Mouse (Mus musculus) forebrain, embryonic 13.5 days (tissue): Measurements from ENCODE around the gene Rad51b. TPM values are rescaled to one million over a fixed set of nuclear protein-coding genes. Genes with fewer than 3 reads are reported as not detected.
A peak's percentile ranks its signal among the peaks of the same experiment; 100 is the strongest.

Experiments
- ATAC-seq: fragments of 200-750 bp; cut with Nextera tagmentation; 2 replicates; pipeline ENCODE4 v1.8.0; 2017
- H3K27ac ChIP-seq: fragments of 300-500 bp; sonication (generic); 2 replicates; pipeline ENCODE4 v1.5.1; 2015; ENCODE audit warnings: inconsistent platforms, mild to moderate bottlenecking, moderate library complexity
- H3K27me3 ChIP-seq: fragments of 300-500 bp; sonication (generic); 2 replicates; pipeline ENCODE4 v1.6.1; 2015; ENCODE audit warnings: mild to moderate bottlenecking, inconsistent platforms
- H3K36me3 ChIP-seq: fragments of 300-500 bp; sonication (generic); 2 replicates; pipeline ENCODE4 v1.6.1; 2015; ENCODE audit warnings: mild to moderate bottlenecking, inconsistent platforms; ENCODE audit not compliant: poor library complexity, severe bottlenecking
- H3K4me1 ChIP-seq: fragments of 300-500 bp; sonication (generic); 2 replicates; pipeline ENCODE4 v1.6.1; 2015; ENCODE audit warnings: inconsistent platforms
- H3K4me2 ChIP-seq: fragments of 300-500 bp; sonication (generic); 2 replicates; pipeline ENCODE4 v1.6.1; 2015; ENCODE audit warnings: inconsistent platforms, mild to moderate bottlenecking, moderate library complexity
- H3K4me3 ChIP-seq: fragments of 300-500 bp; sonication (generic); 2 replicates; pipeline ENCODE4 v1.5.1; 2015; ENCODE audit warnings: mild to moderate bottlenecking, inconsistent platforms
- H3K9ac ChIP-seq: fragments of 300-500 bp; sonication (generic); 2 replicates; pipeline ENCODE4 v1.6.1; 2015; ENCODE audit warnings: mild to moderate bottlenecking, inconsistent platforms
- H3K9me3 ChIP-seq: fragments of 300-500 bp; sonication (generic); replicated peaks from 2 replicates; pipeline ENCODE4 v1.6.1; 2016; ENCODE audit warnings: inconsistent platforms
- WGBS: fragments of 180-500 bp; shearing (Covaris S2); methylation state at CpG from one replicate; pipeline ENCODE4 v1.1.7; 2015; 5-methylcytosine and 5-hydroxymethylcytosine counted together
- polyA plus RNA-seq: library from polyadenylated mRNA; unstranded; fragments of >200 nt; fragmentation: Nextera tagmentation; extraction: Ambion mirVana; gene quantifications from 2 replicates; pipeline ENCODE4 v1.2.1, GENCODE M21; 2015

Rad51b gene
- polyA plus RNA-seq, 1 experiment from 2014 or later = 5.7 TPM

DNA sequence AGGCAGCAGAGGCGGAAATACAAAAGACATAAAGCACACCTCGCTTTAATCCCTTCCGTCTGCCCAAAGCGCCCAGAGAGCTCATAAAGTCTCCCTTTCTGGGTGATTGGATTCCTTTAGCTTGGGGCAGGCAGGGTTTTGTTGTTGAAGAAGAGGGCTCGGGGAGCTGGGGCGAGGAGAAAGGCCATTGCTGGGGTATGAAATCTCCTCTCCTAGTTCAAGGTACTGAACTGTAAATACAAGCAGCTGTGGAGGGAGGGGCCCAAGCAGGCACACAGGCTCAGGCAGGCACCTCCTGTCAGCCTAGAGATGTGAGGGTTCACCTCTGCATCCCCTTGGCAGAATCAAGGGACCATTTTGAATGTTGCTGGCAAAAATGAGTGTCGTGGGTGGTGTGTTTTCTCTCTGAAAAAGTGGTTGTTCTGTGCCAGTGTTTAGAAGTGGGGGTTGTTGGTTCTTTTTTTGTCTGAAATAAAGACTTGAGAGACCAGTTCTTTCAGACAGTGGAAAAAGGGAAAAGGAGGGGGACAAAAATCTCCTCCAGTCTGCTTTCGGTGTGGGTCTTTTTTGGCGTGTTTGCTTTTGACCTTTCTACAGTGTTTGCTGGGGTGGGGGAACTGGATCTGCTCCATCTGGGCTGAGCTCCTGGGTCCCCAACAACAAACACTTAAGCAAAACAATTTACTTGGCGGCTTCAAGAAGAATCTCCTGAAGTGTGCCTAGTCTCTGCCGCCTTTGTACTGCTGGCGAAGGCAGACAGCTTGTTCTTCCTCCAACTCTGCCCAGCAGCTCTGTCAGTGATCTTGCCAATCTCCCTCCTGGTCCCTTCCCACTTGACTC lies 418.6 kb downstream of the Rad51b start:
- Histone ChIP-seq H3K9ac (peak overlapping the region; percentile 8; the same call in 1 of the 2 replicates), H3K9me3 (no peaks in the 10 kb centered on the region), H3K36me3 (no peaks in the 10 kb centered on the region), H3K4me2 (peak overlapping the region; percentile 14; the same call in 1 of the 2 replicates), H3K27ac (peak overlapping the region; percentile 80), H3K27me3 (no peaks in the 10 kb centered on the region), H3K4me3 (no peak overlapping the region), H3K4me1 (peaks cover 41% of the 10 kb centered on the region)
- 8% methylated on average over 12 of the region's 12 CpGs for WGBS
- ATAC-seq = 0 out of 2 replicates have a peak, but pooled peaks have one; percentile 23

DNA sequence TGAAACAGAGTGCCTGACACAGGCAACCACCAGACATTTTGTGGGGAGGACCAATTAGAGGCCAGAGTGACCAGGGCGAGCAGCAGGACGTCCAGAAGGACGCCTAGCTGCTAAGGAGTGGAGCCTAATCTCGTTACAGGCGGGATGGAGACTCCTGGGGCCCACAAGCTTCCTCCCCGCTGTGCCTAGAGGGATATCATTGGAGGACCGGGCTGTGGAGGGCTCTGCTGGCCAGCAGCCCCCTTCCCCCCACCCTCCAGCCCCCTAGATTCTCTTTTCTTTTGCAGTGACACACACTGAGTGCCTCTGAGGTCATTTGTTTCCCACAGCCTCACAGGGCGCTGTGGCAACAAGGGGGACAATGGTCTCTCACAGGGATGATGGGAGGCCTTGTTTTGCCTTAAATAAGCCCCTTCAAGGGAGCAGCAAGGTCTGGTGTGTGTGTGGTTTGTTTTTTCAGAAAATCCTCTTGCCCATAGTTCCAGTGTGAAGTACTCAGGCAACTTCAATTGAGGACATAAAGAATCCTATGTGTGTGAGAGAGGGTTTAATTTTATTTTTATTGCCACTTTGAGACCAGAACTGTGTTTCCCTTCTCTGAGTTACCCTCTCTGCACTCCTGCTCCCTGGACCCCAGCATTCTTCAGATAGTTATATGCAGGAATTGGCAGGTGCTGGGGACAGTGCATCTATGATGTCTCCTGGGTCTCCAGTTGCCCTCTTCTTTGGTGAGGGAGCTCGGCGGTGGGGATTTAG lies 422.2 kb downstream of the Rad51b start:
- Histone ChIP-seq H3K9ac (no peak overlapping the region), H3K4me1 (peaks cover 41% of the 10 kb centered on the region)
- 3% methylated on average over 10 of the region's 10 CpGs for WGBS

DNA sequence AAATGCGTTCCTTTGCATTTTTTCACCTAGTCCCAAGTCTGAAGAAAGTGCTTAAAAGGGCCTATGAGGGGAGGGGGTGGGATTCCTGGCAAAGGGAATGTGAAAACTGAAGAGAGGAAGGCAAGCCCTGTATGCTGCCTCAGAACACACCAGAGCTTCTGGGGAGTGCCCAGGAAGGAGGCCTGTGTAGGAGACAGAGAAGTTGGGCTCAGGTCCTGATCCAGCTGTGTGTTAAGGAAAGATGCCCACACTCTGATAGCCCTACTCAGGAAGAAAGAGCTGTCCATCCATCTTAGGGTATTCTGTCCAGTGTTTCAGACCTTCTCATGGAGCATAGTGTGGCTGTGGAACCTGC lies 422.7 kb downstream of the Rad51b start:
- peaks cover 35% of the 10 kb centered on the region for H3K4me1 ChIP-seq
- 10% methylated on average over 1 of the region's 1 CpGs for WGBS
- peak; percentile 13; the same call in 1 of the 2 replicates for ATAC-seq
- H3K27me3 ChIP-seq = no peaks in the 10 kb centered on the region
- no peak overlapping the region for H3K4me2 ChIP-seq
- no peak overlapping the region for H3K9ac ChIP-seq
- H3K9me3 ChIP-seq = no peaks in the 10 kb centered on the region
- H3K4me3 ChIP-seq = no peak overlapping the region
- H3K27ac ChIP-seq = peak overlapping the region; percentile 79
- no peaks in the 10 kb centered on the region for H3K36me3 ChIP-seq

More for the DNA sequence above, 422.2 kb downstream of the Rad51b start:
- H3K4me3 ChIP-seq = no peak overlapping the region
- peak; percentile 90 for ATAC-seq
- no peaks in the 10 kb centered on the region for H3K36me3 ChIP-seq
- H3K4me2 ChIP-seq = 0 out of 2 replicates have a peak overlapping the region, but pooled peaks have one; percentile 5
- H3K27ac ChIP-seq = peak overlapping the region; percentile 79
- no peaks in the 10 kb centered on the region for H3K27me3 ChIP-seq
- no peaks in the 10 kb centered on the region for H3K9me3 ChIP-seq

DNA sequence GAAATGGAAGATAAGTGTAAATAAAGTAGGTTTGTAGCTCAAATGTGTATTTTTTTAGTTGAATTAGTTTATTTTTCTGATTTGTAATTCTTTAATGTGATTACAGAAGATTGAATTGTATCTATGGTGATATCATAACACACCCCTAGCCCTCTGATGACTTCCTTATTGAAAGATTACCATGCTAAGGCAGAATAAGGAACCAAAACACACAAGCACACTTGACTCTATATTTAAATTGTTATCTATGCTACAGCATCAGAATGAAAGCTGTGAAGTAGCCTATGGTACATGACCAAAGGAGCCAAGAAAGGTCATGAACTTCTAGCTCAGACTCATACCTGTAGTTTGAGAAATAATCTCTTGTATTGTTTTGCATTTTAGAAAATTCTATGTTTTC lies 427.8 kb downstream of the Rad51b start:
- Histone ChIP-seq H3K9me3 (peaks cover 16% of the 10 kb centered on the region), H3K9ac (no peak overlapping the region), H3K36me3 (0 out of 2 replicates have a peak, but pooled peaks cover 3% of the 10 kb centered on the region), H3K4me3 (no peak overlapping the region), H3K27ac (no peak overlapping the region), H3K27me3 (no peaks in the 10 kb centered on the region), H3K4me1 (peaks cover 5% of the 10 kb centered on the region), H3K4me2 (no peak overlapping the region)
- no peak for ATAC-seq

DNA sequence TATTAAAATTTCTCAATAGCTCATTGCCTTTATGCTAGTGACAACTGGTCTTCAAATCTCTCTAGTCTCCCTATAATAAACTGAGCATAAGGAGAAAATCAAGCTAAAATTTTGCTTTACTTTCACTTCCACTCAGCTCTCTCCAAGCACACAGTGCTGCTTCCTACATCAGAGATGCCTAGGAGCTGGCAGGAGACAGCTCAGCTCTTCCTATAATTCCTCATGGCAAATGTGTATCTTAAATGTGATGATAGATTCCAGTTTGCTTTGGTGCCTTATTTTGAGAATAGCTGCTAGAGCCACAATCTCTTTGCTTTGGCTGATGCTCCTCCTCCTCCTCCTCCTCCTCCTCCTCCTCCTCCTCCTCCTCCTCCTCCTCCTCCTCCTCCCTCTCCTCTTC lies 428.6 kb downstream of the Rad51b start:
- H3K4me2 ChIP-seq = no peak overlapping the region

DNA sequence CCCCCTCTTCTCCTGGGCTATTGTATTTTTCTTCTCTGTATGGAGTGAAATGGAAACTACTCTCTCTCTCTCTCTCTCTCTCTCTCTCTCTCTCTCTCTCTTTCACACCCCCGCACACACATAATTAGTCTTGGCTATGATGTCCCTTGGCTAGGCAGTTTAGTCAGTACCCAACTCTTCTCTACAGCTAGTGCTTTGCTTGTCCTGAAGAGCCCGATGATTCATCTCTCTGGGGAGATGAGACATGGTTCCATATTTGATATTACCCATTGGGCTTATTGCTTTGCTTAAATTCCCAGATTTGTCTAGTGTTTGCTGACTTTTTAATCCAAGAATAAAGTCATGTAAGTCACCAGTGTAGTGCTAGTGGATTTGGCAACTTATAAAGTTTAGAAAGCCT lies 429.0 kb downstream of the Rad51b start:
- WGBS = 82% methylated on average over 2 of the region's 2 CpGs

More for the DNA sequence above, 428.6 kb downstream of the Rad51b start:
- Histone ChIP-seq H3K4me3 (no peak overlapping the region), H3K27me3 (no peaks in the 10 kb centered on the region), H3K27ac (no peak overlapping the region), H3K36me3 (0 out of 2 replicates have a peak, but pooled peaks cover 3% of the 10 kb centered on the region), H3K9ac (no peak overlapping the region), H3K9me3 (peaks cover 16% of the 10 kb centered on the region), H3K4me1 (peaks cover 10% of the 10 kb centered on the region)
- no peak for ATAC-seq

DNA sequence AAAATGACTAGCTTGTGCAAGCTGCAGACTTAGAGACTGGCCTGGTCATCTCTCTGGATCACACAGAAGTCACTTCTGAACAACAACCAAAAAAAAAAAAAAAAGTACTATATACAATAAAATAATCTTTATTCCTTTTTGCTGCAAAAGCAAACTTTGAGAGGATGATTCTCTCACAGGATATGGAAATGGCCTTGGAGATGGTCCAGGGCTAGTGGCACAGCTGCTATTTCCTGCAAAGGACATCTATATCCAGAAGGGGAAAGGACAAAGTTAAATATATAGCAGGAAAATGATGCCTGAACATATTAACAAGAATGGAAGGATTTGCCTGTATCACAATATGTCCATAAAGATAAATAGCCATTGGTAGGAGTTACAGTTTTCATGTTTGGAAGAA lies 429.9 kb downstream of the Rad51b start:
- H3K9me3 ChIP-seq = peaks cover 16% of the 10 kb centered on the region
- 0 out of 2 replicates have a peak, but pooled peaks cover 3% of the 10 kb centered on the region for H3K36me3 ChIP-seq
- H3K27me3 ChIP-seq = no peaks in the 10 kb centered on the region
- ATAC-seq = no peak
- H3K9ac ChIP-seq = no peak overlapping the region
- no peak overlapping the region for H3K4me3 ChIP-seq
- no peak overlapping the region for H3K27ac ChIP-seq
- H3K4me1 ChIP-seq = peaks cover 20% of the 10 kb centered on the region
- H3K4me2 ChIP-seq = no peak overlapping the region

More for the DNA sequence above, 429.0 kb downstream of the Rad51b start:
- H3K4me2 ChIP-seq = no peak overlapping the region
- ATAC-seq = no peak
- no peak overlapping the region for H3K9ac ChIP-seq
- H3K9me3 ChIP-seq = peaks cover 16% of the 10 kb centered on the region
- H3K27me3 ChIP-seq = no peaks in the 10 kb centered on the region
- H3K4me1 ChIP-seq = peaks cover 14% of the 10 kb centered on the region
- no peak overlapping the region for H3K27ac ChIP-seq
- no peak overlapping the region for H3K4me3 ChIP-seq
- H3K36me3 ChIP-seq = 0 out of 2 replicates have a peak, but pooled peaks cover 3% of the 10 kb centered on the region

DNA sequence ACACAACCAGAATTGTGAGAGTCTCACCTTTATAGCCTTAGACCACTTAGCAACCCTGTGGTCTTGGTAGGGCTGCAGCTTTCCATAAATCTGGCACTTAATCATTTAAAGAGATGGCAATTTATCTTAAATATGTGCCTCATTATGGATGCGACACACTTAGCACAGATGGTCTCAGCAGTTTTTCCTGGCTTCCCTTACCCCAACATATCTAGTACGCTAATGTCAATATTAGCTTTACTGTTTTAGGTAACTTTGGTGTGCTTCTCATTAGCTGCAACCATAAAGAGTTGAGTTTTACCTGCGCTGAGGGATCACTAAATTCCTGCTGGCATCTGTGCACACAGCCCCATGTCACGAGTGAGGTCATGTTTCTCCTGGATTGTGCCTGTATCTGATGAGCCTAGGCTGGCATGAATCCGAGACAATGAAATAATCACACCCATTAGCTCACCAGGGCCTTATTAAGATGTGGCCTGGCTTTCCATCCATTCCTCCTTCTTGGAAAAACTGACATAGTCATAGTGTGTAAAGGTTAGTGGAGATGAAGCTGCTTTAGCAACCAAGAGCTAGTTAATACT lies 432.9 kb downstream of the Rad51b start:
- Histone ChIP-seq H3K4me3 (no peak overlapping the region), H3K4me2 (no peak overlapping the region), H3K27ac (0 out of 2 replicates have a peak overlapping the region, but pooled peaks have one; percentile 6), H3K36me3 (0 out of 2 replicates have a peak, but pooled peaks cover 3% of the 10 kb centered on the region), H3K9ac (no peak overlapping the region), H3K4me1 (peaks cover 30% of the 10 kb centered on the region), H3K27me3 (no peaks in the 10 kb centered on the region), H3K9me3 (peaks cover 16% of the 10 kb centered on the region)
- ATAC-seq = peak; percentile 36; the same call in 1 of the 2 replicates
- WGBS = 70% methylated on average over 5 of the region's 5 CpGs

DNA sequence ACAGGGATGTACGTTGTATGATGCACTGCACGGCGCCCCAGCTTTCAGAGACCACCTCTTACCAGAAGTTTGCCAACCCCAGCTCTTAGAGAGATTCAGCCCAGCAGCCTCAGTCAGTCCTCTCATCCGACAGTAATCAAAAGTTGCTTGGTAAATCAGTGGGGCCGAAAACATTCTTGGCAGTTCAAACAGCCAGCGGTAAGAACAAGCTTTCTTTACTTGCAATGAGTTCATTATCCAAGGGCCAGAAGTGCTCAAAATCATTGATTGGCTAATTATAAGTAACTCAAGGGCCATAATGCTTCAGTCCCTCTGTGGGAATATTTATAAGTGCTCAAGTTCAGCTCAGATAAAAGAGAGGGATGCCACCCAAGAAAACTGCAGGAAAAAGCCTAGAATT lies 434.8 kb downstream of the Rad51b start:
- H3K4me2 ChIP-seq = no peak overlapping the region
- H3K36me3 ChIP-seq = 0 out of 2 replicates have a peak, but pooled peaks cover 3% of the 10 kb centered on the region
- peak; percentile 50 for ATAC-seq
- 33% methylated on average over 6 of the region's 6 CpGs for WGBS
- H3K27me3 ChIP-seq = no peaks in the 10 kb centered on the region
- H3K4me1 ChIP-seq = peaks cover 30% of the 10 kb centered on the region
- peak overlapping the region; percentile 52 for H3K27ac ChIP-seq
- H3K9me3 ChIP-seq = peaks cover 16% of the 10 kb centered on the region
- H3K9ac ChIP-seq = no peak overlapping the region
- H3K4me3 ChIP-seq = no peak overlapping the region

DNA sequence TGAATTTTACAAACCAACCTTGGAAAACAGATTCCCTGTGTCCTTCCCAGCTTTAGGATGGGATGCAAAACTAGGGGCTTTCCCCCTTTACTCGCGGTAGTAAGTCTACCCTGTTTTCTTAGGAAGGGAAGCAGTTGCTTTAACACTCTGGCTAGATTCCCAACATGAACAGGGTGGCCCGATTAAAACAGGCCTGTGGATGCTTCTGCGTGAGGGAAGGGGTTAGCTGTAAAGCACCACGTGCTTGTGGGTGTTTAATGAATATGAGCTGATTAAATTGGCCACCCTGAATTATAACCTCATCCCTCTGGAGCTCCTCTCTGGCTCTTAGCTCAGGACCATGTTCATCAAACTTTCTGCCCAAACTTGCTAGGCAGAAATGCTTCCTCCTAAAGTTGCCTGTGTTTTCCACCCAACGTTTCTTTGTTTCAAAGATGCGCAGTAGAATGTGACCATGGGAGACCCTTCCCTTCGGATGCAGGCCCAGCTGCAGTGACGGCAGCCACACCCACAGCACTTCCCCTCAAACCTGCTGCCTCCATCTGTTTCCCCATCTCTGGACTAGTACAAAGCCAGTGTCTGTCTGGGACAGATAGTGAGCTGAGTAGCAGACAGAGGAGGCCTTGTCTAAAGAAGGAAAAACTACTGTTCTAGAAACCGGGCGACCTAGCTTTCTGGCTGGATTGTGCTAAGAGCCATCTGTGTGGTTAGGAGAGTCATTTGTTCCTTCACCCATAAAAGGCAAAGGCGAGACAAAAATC lies 435.5 kb downstream of the Rad51b start:
- H3K4me3 ChIP-seq = no peak overlapping the region
- H3K4me2 ChIP-seq = no peak overlapping the region
- H3K9me3 ChIP-seq = peaks cover 14% of the 10 kb centered on the region
- 0 out of 2 replicates have a peak, but pooled peaks cover 3% of the 10 kb centered on the region for H3K36me3 ChIP-seq
- no peaks in the 10 kb centered on the region for H3K27me3 ChIP-seq
- peak; percentile 75 for ATAC-seq
- H3K27ac ChIP-seq = peak overlapping the region; percentile 52
- peaks cover 30% of the 10 kb centered on the region for H3K4me1 ChIP-seq
- H3K9ac ChIP-seq = no peak overlapping the region
- WGBS = 36% methylated on average over 12 of the region's 12 CpGs

DNA sequence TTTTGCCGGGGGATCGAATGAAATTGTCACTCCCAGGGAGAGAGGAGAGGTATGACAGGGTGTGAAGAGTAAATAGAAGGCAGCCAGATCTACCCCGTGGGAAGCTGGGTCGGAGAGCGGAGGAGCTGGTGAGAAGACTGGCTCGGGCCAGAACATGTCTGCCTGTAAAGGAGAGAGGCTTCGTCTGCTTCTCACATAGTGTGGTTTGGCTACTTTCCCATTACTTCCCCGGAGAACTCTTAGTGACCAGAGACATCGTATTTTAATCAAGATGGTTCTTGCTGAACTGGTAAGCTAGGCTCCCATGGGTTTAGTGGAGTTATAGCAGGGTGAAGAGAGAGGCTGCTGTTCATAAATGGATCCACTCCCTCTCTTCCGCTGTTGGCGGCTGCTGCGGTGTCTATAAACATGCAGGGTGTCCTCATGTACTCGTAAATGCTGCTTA lies 438.3 kb downstream of the Rad51b start:
- no peaks in the 10 kb centered on the region for H3K27me3 ChIP-seq
- H3K4me2 ChIP-seq = no peak overlapping the region
- H3K9ac ChIP-seq = no peak overlapping the region
- H3K9me3 ChIP-seq = no peaks in the 10 kb centered on the region
- WGBS = 82% methylated on average over 13 of the region's 13 CpGs
- no peak for ATAC-seq
- peaks cover 23% of the 10 kb centered on the region for H3K4me1 ChIP-seq
- H3K27ac ChIP-seq = no peak overlapping the region
- H3K36me3 ChIP-seq = no peaks in the 10 kb centered on the region
- no peak overlapping the region for H3K4me3 ChIP-seq
